Mouse (Mus musculus): ENCODE results near the gene Tiprl. TPM values are rescaled to one million over a fixed set of nuclear protein-coding genes. Genes with fewer than 3 reads are reported as not detected.

The Tiprl gene
- polyA plus RNA-seq, 1 experiment from 2014 or later = 147 TPM

DNA sequence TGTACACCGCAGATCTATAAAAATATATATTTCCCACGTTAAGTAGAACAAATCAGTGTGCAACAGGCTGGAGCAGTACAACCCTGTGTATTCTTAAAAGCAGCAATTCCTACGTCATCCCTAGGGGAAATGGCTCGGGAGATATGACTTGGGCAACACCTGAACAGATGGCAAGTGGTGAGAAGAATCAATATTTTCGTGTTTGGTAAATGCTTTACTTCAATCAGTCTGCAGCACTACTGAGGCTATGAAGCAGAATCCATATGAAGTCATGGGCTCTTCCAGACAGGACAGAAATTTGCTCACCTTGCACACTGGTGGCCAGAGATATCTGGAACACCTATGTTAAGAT, 42.2 kb downstream of the Tiprl start:
- Histone ChIP-seq H3K27me3 (replicated peaks; ENCODE audit: control insufficient read depth, insufficient read depth, low read length) (no peaks in the 10 kb centered on the region), H3K4me3 (ENCODE audit: low read length) (peak overlapping the region; percentile 83), H3K9ac (ENCODE audit: low read depth, low read length) (peak overlapping the region; percentile 75), H3K9me3 (ENCODE audit: control insufficient read depth, low read length) (no peaks in the 10 kb centered on the region), H3K27ac (ENCODE audit: low read depth, low read length) (no peak overlapping the region; the same call in 1 of the 2 replicates), H3K36me3 (ENCODE audit: control insufficient read depth, insufficient read depth, low read length) (no peaks in the 10 kb centered on the region), H3K4me1 (ENCODE audit: control insufficient read depth, insufficient read depth, low read depth, low read length) (peaks cover 10% of the 10 kb centered on the region; the same call in 1 of the 2 replicates), H3K4me2 (ENCODE audit: low read length) (peak overlapping the region; percentile 98)
- no peak; the same call in none of the 2 replicates for ATAC-seq
- 9% methylated on average over 5 of the region's 5 CpGs for WGBS

DNA sequence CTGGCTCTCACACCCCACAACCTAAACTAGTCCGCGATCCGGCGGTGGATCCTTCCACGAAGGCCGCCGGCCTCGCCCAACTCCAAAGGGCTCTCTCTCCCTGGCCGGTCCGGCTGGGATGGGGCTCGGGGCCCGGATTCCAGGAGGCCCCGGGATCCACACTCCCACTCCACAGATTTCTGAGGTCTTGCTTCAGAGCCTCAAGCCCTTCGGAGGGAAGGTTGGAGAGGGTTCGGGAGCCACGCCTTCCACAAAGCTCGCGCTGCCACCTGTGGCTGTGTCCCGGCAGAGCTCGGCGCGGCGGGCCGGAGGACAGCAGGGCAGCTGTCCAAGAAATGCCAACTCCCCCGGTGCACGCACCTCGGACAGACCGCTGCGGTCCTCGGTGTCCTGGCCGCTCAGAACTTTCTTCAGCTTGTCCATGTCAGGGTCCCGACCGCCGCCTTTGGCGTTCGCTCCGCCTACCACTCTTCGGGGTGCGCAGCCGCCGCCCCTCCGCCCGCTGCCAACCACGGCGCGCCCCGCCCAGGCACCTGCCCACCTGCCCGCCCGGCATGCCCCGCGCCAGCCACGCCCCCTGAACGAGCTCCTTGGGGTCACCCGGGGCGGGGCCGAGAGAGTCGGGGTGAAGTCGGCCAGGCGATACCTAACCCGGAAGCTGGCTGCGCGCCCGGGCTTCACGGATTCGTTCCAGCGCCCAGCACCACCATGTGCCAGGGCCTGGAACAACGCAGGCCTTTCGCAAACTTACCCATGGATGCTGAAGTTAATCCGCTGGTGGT, 42.7 kb downstream of the Tiprl start, which contains the start of gene Sft2d2:
Gene Sft2d2, minus strand, starts transcription at position 559 of the 782 bp plus-strand sequence.
- H3K27ac ChIP-seq (ENCODE audit: low read depth, low read length) = peak within 1 kb of the TSS; percentile 72
- peaks cover 10% of the 10 kb centered on the region; the same call in 1 of the 2 replicates for H3K4me1 ChIP-seq (ENCODE audit: control insufficient read depth, insufficient read depth, low read depth, low read length)
- H3K4me3 ChIP-seq (ENCODE audit: low read length) = peak within 1 kb of the TSS; percentile 83
- ATAC-seq = peak; percentile 93
- no peaks in the 10 kb centered on the region for H3K27me3 ChIP-seq (replicated peaks; ENCODE audit: control insufficient read depth, insufficient read depth, low read length)
- H3K9me3 ChIP-seq (ENCODE audit: control insufficient read depth, low read length) = no peaks in the 10 kb centered on the region
- H3K9ac ChIP-seq (ENCODE audit: low read depth, low read length) = peak within 1 kb of the TSS; percentile 75
- H3K4me2 ChIP-seq (ENCODE audit: low read length) = peak within 1 kb of the TSS; percentile 98
- H3K36me3 ChIP-seq (ENCODE audit: control insufficient read depth, insufficient read depth, low read length) = no peaks in the 10 kb centered on the region
- under 1% methylated on average over 69 of the region's 69 CpGs for WGBS

DNA sequence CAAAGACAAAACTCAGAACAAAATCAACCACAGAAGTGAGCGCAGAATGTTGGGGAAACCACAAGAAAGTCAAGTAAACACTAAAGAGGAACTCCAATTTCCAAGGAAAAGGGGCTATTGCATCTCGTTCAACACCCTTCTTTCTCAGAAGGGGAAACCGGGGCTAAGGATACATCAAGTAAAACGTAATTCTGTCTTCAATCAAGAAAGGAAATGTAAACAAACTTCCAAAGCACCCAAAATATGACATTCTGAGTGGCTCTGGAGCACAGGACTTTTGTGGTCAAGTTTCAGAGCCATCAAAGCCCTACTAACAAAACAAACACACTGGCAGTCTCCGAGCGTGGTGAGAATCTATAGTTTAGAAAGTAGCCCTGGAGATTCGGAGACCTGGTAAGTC, 43.4 kb downstream of the Tiprl start:
- H3K4me3 ChIP-seq (ENCODE audit: low read length) = peak overlapping the region; percentile 83
- peak overlapping the region; percentile 75 for H3K9ac ChIP-seq (ENCODE audit: low read depth, low read length)
- 20% methylated on average over 7 of the region's 7 CpGs for WGBS
- ATAC-seq = no peak
- H3K27me3 ChIP-seq (replicated peaks; ENCODE audit: control insufficient read depth, insufficient read depth, low read length) = no peaks in the 10 kb centered on the region
- no peaks in the 10 kb centered on the region for H3K9me3 ChIP-seq (ENCODE audit: control insufficient read depth, low read length)
- peak overlapping the region; percentile 98 for H3K4me2 ChIP-seq (ENCODE audit: low read length)
- no peak overlapping the region; the same call in 1 of the 2 replicates for H3K27ac ChIP-seq (ENCODE audit: low read depth, low read length)
- H3K36me3 ChIP-seq (ENCODE audit: control insufficient read depth, insufficient read depth, low read length) = no peaks in the 10 kb centered on the region
- H3K4me1 ChIP-seq (ENCODE audit: control insufficient read depth, insufficient read depth, low read depth, low read length) = peaks cover 10% of the 10 kb centered on the region; the same call in 1 of the 2 replicates

DNA sequence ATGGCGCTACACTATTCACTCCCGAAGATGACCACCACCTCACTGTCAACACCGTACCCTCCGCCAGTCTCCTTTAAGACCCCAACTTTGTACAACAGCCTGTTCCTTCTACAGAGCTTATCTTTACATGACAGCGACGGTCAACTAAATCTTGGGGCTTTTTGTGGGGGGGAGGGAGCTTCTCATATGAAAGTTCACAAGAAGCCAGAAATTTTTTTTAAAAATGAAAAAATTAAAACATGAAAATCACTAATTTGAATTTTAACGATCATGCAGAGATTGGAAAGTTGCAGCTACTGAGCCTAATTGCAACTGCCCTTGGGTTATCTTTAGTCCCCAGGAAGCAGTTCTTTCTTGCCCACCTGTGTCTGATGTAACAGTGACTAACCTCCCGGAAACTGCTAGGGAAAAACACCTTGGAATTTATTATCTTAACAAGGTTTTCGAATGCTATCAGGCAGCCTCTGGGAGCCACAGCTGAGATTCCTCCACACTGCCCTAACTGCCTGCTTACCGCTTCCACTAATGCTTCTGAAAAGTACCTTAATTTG, 44.0 kb downstream of the Tiprl start:
- no peak overlapping the region for H3K9ac ChIP-seq (ENCODE audit: low read depth, low read length)
- WGBS = 81% methylated on average over 10 of the region's 10 CpGs
- H3K36me3 ChIP-seq (ENCODE audit: control insufficient read depth, insufficient read depth, low read length) = no peaks in the 10 kb centered on the region
- no peaks in the 10 kb centered on the region for H3K9me3 ChIP-seq (ENCODE audit: control insufficient read depth, low read length)
- H3K4me2 ChIP-seq (ENCODE audit: low read length) = no peak overlapping the region
- H3K27ac ChIP-seq (ENCODE audit: low read depth, low read length) = no peak overlapping the region
- H3K4me3 ChIP-seq (ENCODE audit: low read length) = no peak overlapping the region
- ATAC-seq = no peak
- H3K27me3 ChIP-seq (replicated peaks; ENCODE audit: control insufficient read depth, insufficient read depth, low read length) = no peaks in the 10 kb centered on the region
- H3K4me1 ChIP-seq (ENCODE audit: control insufficient read depth, insufficient read depth, low read depth, low read length) = peaks cover 12% of the 10 kb centered on the region

DNA sequence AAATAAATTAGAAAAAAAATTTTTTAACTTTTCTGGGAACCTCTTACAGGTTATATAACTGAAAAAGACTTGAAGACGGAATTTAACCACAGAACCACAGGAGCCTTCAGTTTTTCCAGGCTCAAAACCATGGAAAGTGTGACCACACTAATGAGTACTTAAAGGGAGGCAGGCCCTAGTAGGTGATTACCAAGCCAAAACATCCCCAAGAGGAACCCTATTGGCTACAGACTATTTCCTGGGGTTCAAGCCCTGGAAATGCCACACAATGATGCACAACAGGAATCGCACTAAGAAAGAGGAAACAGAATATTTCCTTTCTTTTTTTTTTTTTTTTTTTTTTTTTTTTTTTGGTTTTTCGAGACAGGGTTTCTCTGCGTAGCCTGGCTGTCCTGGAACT, 44.7 kb downstream of the Tiprl start:
- H3K27me3 ChIP-seq (replicated peaks; ENCODE audit: control insufficient read depth, insufficient read depth, low read length) = no peaks in the 10 kb centered on the region
- no peak overlapping the region for H3K9ac ChIP-seq (ENCODE audit: low read depth, low read length)
- no peak overlapping the region for H3K27ac ChIP-seq (ENCODE audit: low read depth, low read length)
- H3K9me3 ChIP-seq (ENCODE audit: control insufficient read depth, low read length) = no peaks in the 10 kb centered on the region
- peaks cover 12% of the 10 kb centered on the region for H3K4me1 ChIP-seq (ENCODE audit: control insufficient read depth, insufficient read depth, low read depth, low read length)
- no peaks in the 10 kb centered on the region for H3K36me3 ChIP-seq (ENCODE audit: control insufficient read depth, insufficient read depth, low read length)
- 85% methylated on average over 4 of the region's 4 CpGs for WGBS
- H3K4me2 ChIP-seq (ENCODE audit: low read length) = peak overlapping the region; percentile 6; the same call in 1 of the 2 replicates
- H3K4me3 ChIP-seq (ENCODE audit: low read length) = no peak overlapping the region
- ATAC-seq = no peak

DNA sequence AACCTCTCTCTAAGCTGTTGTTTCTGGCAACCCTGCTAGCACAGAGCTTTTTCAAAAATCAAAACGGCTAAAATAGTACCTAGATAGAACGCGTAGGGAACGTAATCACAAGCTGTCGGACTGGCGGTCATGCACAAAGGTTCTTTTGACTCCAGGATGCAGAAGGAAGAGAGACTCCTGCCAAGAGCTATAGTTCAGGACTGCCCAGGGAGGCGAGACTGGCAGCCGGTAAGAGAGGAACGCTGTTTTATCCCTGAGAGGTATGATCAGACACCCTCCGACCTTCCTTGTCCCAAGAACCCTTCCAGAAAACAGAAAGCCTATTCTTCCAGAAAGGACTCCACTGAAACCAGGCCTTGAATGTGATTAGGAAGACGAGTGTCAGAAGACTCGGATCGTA, 45.2 kb downstream of the Tiprl start:
- peak overlapping the region; percentile 9; the same call in 1 of the 2 replicates for H3K27ac ChIP-seq (ENCODE audit: low read depth, low read length)
- H3K4me2 ChIP-seq (ENCODE audit: low read length) = peak overlapping the region; percentile 6; the same call in 1 of the 2 replicates
- H3K4me1 ChIP-seq (ENCODE audit: control insufficient read depth, insufficient read depth, low read depth, low read length) = peaks cover 12% of the 10 kb centered on the region
- no peak overlapping the region for H3K4me3 ChIP-seq (ENCODE audit: low read length)
- no peaks in the 10 kb centered on the region for H3K9me3 ChIP-seq (ENCODE audit: control insufficient read depth, low read length)
- H3K36me3 ChIP-seq (ENCODE audit: control insufficient read depth, insufficient read depth, low read length) = no peaks in the 10 kb centered on the region
- H3K9ac ChIP-seq (ENCODE audit: low read depth, low read length) = no peak overlapping the region
- WGBS = 49% methylated on average over 13 of the region's 13 CpGs
- ATAC-seq = no peak
- H3K27me3 ChIP-seq (replicated peaks; ENCODE audit: control insufficient read depth, insufficient read depth, low read length) = no peaks in the 10 kb centered on the region

DNA sequence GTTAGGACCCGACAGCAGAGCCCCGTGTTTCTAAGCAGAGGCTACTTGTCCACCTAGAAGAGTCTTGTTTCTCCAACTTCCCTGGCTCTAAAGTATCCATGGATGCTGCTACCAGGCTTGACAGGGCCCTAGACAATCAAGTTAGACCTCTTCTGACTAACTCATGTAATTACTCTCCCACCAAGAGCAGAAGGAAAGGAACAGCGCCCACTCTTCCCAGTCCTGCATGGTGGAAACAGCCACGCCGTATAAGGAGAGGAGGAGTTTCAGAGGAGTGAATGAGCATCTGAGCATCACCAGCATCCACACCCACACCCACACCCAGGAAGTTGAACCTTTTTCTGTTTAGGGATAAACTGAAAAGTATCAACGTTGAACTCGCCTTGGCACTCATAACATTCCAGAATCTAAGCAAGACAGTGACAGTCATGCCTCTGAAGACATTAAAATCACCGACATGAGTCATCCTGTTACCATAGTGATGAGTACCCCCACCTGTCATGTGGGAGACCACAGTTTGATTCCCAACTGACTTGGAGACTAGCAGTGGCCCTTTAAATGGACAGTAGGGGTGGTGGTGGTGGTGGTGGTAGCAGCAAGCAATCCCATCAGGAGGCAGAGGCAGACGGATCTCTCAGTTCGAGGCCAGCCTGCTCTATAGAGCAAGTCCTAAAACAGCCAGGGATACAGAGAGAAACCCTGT, 46.1 kb downstream of the Tiprl start:
- Histone ChIP-seq H3K27ac (ENCODE audit: low read depth, low read length) (no peak overlapping the region), H3K4me1 (ENCODE audit: control insufficient read depth, insufficient read depth, low read depth, low read length) (peaks cover 12% of the 10 kb centered on the region), H3K4me3 (ENCODE audit: low read length) (no peak overlapping the region), H3K9me3 (ENCODE audit: control insufficient read depth, low read length) (no peaks in the 10 kb centered on the region), H3K4me2 (ENCODE audit: low read length) (no peak overlapping the region), H3K27me3 (replicated peaks; ENCODE audit: control insufficient read depth, insufficient read depth, low read length) (no peaks in the 10 kb centered on the region), H3K36me3 (ENCODE audit: control insufficient read depth, insufficient read depth, low read length) (no peaks in the 10 kb centered on the region), H3K9ac (ENCODE audit: low read depth, low read length) (no peak overlapping the region)
- ATAC-seq = no peak
- WGBS = 89% methylated on average over 10 of the region's 10 CpGs

DNA sequence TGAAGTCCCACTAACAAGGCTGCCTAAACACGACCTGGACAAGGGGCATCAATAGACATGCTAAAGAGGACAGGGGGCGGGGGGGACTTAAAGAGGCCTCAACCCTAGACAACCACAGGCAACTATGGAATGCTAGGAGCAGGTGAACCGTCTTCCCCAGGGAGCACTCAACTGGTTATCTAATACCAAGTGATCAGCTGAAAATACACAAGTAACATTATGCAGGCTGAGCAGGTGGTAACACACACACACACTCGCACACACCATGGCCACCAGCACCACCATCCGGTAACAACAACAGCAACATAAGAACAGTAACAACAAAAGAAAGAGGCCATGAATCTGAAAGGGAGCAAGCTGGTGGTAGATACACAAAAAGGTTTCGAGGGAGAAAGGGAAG, 46.7 kb downstream of the Tiprl start:
- ATAC-seq = no peak
- Histone ChIP-seq H3K36me3 (ENCODE audit: control insufficient read depth, insufficient read depth, low read length) (no peaks in the 10 kb centered on the region), H3K27ac (ENCODE audit: low read depth, low read length) (no peak overlapping the region), H3K9ac (ENCODE audit: low read depth, low read length) (no peak overlapping the region), H3K27me3 (replicated peaks; ENCODE audit: control insufficient read depth, insufficient read depth, low read length) (no peaks in the 10 kb centered on the region), H3K9me3 (ENCODE audit: control insufficient read depth, low read length) (no peaks in the 10 kb centered on the region), H3K4me2 (ENCODE audit: low read length) (no peak overlapping the region), H3K4me1 (ENCODE audit: control insufficient read depth, insufficient read depth, low read depth, low read length) (peaks cover 12% of the 10 kb centered on the region), H3K4me3 (ENCODE audit: low read length) (no peak overlapping the region)
- 76% methylated on average over 6 of the region's 6 CpGs for WGBS

Measured in hindbrain, embryonic 16.5 days (tissue).